Mouse (Mus musculus): ENCODE data around the gene Timeless. TPM values are rescaled to one million over a fixed set of nuclear protein-coding genes. Genes with fewer than 3 reads are reported as not detected.
A peak's percentile ranks its signal among the peaks of the same experiment; 100 is the strongest.
"Not testable (repeated sequence)": the region's sequence is repeated elsewhere in the genome, so short reads cannot be mapped to it uniquely, and the experiment has no call there.

The Timeless gene
- polyA plus RNA-seq, 1 experiment from 2014 or later: 103 TPM

DNA sequence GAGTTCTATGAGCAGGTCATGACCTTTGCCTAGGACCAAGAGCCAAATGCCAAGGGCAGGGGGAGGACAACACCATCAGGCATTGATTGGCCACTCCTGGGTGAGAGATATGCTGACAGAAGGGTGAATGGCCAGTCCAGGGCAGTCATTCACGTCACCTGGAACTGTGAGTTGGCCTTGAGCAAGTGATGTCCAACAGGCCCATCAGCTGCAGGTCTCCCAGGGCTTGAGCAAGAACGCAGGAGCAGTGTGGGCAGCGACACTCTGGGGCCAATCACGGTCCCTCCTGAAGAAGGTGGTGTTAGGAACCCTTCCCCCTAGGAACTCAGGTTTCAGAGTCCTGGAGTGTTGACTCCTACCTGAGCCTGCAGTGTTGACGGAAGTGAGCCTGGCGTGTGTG, 30.0 kb upstream of the Timeless start:
- Histone ChIP-seq H3K27me3 (replicated peaks; ENCODE audit: low read depth, poor library complexity, severe bottlenecking) (peaks cover 11% of the 10 kb centered on the region), H3K27ac (replicated peaks) (no peak overlapping the region), H3K36me3 (replicated peaks) (peaks cover 8% of the 10 kb centered on the region), H3K9me3 (no peaks in the 10 kb centered on the region), H3K4me3 (no peak overlapping the region), H3K4me1 (peaks cover 8% of the 10 kb centered on the region; the same call in 1 of the 2 replicates)
- WGBS: 63% methylated on average over 6 of the region's 6 CpGs
- no peak for DNase-seq (ENCODE audit: low spot score)

DNA sequence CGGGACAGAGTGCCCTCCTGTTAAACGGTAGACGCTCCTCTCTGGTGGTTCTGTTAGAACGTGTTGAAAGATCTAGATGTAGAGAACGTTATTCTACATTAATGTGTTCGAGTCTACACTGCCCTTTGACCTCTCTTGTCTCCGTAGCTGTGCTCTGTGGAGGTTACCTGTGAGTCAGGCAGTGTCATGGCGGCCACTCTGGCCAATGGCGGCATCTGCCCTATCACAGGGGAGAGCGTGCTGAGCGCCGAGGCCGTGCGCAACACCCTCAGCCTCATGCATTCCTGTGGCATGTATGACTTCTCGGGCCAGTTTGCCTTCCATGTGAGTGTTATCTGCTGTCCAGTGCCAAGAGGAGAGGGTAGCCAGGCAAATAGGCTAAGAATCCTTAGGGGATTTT, 26.9 kb upstream of the Timeless start:
- H3K4me1 ChIP-seq: peaks cover 8% of the 10 kb centered on the region; the same call in 1 of the 2 replicates
- H3K4me3 ChIP-seq: no peak overlapping the region
- no peak for DNase-seq (ENCODE audit: low spot score)
- no peak overlapping the region for H3K27ac ChIP-seq (replicated peaks)
- no peaks in the 10 kb centered on the region for H3K9me3 ChIP-seq
- 90% methylated on average over 15 of the region's 15 CpGs for WGBS
- H3K36me3 ChIP-seq (replicated peaks): peaks cover 30% of the 10 kb centered on the region
- H3K27me3 ChIP-seq (replicated peaks; ENCODE audit: low read depth, poor library complexity, severe bottlenecking): no peaks in the 10 kb centered on the region

DNA sequence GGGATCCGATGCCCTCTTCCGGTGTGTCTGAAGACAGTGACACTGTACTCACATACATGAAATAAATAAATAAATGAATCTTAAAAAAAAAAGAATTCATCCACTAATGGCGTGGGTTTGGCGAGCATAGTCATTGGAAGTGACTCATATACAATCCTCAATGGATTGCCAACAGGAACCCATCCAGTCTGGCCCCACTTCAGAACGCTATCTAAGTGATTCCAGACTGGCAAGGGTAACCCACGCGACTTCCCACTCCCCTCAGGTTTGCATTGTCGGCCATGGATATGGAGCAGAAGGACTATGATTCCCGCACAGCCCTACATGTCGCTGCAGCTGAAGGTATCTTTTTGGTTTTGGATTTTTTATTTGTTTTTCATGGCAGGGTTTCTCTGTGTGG, 23.5 kb upstream of the Timeless start:
- no peak for DNase-seq (ENCODE audit: low spot score)
- no peak overlapping the region for H3K4me3 ChIP-seq
- peaks cover 35% of the 10 kb centered on the region for H3K36me3 ChIP-seq (replicated peaks)
- peaks cover 4% of the 10 kb centered on the region for H3K27me3 ChIP-seq (replicated peaks; ENCODE audit: low read depth, poor library complexity, severe bottlenecking)
- peaks cover 17% of the 10 kb centered on the region for H3K4me1 ChIP-seq
- no peak overlapping the region for H3K27ac ChIP-seq (replicated peaks)
- 94% methylated on average over 10 of the region's 10 CpGs for WGBS
- no peaks in the 10 kb centered on the region for H3K9me3 ChIP-seq

DNA sequence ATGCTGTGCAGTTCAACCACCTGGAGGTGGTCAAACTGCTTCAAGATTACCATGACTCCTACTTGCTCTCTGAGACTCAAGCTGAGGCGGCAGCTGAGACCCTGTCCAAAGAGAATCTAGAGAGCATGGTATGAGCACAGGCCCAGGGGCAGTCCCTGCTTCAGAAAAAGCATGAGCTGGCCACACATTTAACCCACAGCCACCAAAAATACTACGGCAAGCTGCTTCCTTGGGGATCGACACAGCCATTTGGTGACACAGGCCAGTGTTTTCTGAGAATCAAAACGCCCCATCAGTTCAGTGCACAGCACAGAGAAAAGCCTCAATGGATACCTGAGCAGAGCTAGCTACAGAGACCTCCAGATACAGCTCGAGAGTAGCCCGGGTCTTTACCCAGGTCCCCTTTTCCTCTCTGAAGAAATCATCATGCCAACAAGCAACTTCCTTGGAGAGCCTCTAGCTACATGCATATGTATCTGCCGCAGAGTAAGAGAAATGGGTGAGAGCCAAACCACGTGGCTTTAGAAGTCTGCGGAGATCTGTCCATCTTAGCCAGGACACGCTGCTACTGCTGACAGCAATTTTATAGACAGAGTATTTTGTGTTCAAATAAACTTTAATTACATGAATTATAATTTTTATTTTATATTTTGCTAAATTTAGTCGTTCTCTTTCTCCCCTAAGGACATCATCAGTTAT, 22.4 kb upstream of the Timeless start:
- no peak for DNase-seq (ENCODE audit: low spot score)
- Histone ChIP-seq H3K4me1 (peaks cover 18% of the 10 kb centered on the region), H3K27ac (replicated peaks) (no peak overlapping the region), H3K27me3 (replicated peaks; ENCODE audit: low read depth, poor library complexity, severe bottlenecking) (peaks cover 14% of the 10 kb centered on the region), H3K36me3 (replicated peaks) (peaks cover 35% of the 10 kb centered on the region), H3K9me3 (no peaks in the 10 kb centered on the region), H3K4me3 (peak overlapping the region; percentile 18; the same call in 1 of the 2 replicates)
- WGBS: 95% methylated on average over 11 of the region's 11 CpGs

DNA sequence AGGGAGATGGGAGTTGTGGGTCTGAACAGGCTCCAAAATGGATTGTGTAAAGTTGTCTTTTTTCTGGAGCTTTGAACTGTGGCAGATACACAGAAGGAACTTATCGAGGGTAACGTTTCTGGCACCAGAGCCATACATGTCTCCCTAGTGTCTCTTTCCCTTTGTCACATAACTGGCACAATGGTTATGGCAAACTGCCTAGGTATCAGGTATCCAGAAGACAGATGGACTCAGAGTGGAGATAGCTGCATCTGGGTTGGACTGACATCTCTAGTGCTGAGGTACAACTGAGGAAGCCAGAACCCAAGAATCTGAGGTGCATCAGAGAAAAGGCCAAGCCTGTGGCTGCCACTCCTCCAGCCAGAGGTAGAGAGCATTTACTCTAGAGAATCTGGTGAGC, 21.7 kb upstream of the Timeless start:
- H3K27ac ChIP-seq (replicated peaks): no peak overlapping the region
- H3K9me3 ChIP-seq: no peaks in the 10 kb centered on the region
- no peak for DNase-seq (ENCODE audit: low spot score)
- peak overlapping the region; percentile 80 for H3K4me3 ChIP-seq
- H3K27me3 ChIP-seq (replicated peaks; ENCODE audit: low read depth, poor library complexity, severe bottlenecking): peaks cover 20% of the 10 kb centered on the region
- peaks cover 18% of the 10 kb centered on the region for H3K4me1 ChIP-seq
- peaks cover 35% of the 10 kb centered on the region for H3K36me3 ChIP-seq (replicated peaks)
- 88% methylated on average over 2 of the region's 2 CpGs for WGBS

DNA sequence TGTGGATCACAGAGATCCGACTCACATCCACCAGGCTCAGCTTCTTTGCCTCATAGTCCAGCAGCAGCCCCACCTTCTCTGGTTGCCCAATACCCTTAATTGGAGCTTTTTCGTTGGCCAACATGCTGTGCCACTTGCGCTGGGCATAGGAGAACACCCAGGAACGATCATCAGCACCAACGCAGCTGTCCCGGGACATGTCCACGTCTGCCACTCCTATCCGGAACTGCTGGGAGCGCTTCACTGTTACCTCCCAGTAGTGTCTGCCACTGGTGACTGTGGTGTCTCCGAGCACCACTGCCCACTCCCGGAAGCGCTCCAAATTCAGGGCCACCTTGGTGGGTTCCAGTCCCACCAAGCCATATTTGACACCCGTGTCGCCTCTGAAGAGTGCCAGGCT, 20.9 kb upstream of the Timeless start:
- 34% methylated on average over 14 of the region's 14 CpGs for WGBS
- DNase-seq (ENCODE audit: low spot score): peak; percentile 15
- peaks cover 35% of the 10 kb centered on the region for H3K36me3 ChIP-seq (replicated peaks)
- H3K4me3 ChIP-seq: peak overlapping the region; percentile 80
- peaks cover 20% of the 10 kb centered on the region for H3K27me3 ChIP-seq (replicated peaks; ENCODE audit: low read depth, poor library complexity, severe bottlenecking)
- no peaks in the 10 kb centered on the region for H3K9me3 ChIP-seq
- H3K4me1 ChIP-seq: peaks cover 18% of the 10 kb centered on the region
- peak overlapping the region; percentile 78 for H3K27ac ChIP-seq (replicated peaks)

DNA sequence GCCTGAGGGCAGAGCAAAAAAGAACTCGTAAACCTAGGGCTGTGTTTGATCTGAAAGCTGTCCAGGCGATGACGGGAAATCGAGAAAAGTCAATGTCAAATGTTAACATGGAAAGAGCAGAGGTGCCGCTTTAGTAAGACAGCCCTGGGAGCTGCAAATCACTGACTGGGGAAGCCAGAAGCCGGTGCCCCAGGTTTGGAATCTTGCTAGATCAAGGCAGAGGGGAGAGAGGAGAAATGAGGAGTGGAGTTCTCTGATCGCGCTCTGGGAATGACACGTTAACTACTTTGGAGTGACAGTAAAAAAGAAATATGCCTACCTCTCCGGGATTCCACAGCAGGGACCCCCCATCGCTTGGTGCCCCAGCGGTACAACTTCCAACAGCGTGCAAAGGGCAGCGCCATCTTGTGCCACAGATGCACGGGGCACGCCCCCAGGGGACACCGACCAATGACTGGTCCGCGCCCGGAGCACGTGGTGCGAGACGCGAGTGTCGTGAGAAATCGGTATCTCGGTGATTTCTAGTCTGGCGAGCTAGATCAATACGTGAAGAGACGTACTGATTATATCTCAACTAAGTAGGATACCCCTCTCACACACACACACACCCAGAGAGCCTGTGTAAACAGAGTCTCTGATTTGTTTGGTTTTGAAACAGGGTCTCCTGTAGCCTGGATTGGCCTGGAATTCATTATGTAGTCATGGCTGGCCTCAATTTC, 20.3 kb upstream of the Timeless start, which contains the start of gene Spryd4:
Gene Spryd4 (minus strand): TSS at position 418 of the 719 bp plus-strand sequence.
- H3K4me3 ChIP-seq: peak within 1 kb of the TSS; percentile 80
- H3K36me3 ChIP-seq (replicated peaks): peaks cover 29% of the 10 kb centered on the region
- H3K27me3 ChIP-seq (replicated peaks; ENCODE audit: low read depth, poor library complexity, severe bottlenecking): peaks cover 20% of the 10 kb centered on the region
- peak; percentile 95 for DNase-seq (ENCODE audit: low spot score)
- under 1% methylated on average over 30 of the region's 30 CpGs for WGBS
- peaks cover 18% of the 10 kb centered on the region for H3K4me1 ChIP-seq
- H3K9me3 ChIP-seq: no peaks in the 10 kb centered on the region
- H3K27ac ChIP-seq (replicated peaks): peak within 1 kb of the TSS; percentile 78

DNA sequence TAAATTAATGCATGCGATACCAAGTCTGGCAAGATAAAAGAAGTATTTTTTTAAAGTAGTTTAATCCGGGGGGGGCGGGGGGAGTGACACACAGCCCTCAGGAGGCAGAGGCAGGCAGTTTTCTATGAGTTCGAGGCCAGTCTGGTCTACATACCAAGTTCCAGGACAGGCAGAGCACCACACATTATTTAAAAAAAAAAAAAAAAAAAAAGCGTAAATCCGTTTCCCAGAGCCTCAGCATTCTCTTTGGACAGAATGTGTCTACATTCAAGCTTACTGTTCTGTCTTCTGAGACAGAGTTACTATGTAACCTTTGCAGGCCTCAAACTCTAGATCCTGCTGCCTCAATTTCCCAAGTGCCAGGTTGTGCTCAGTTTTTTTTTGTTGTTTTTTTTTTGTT, 19.7 kb upstream of the Timeless start:
- Histone ChIP-seq H3K4me3 (peak overlapping the region; percentile 80), H3K4me1 (peaks cover 18% of the 10 kb centered on the region), H3K27me3 (replicated peaks; ENCODE audit: low read depth, poor library complexity, severe bottlenecking) (peaks cover 20% of the 10 kb centered on the region), H3K36me3 (replicated peaks) (peaks cover 24% of the 10 kb centered on the region), H3K27ac (replicated peaks) (peak overlapping the region; percentile 78), H3K9me3 (no peaks in the 10 kb centered on the region)
- WGBS: 48% methylated on average over 6 of the region's 6 CpGs
- no peak for DNase-seq (ENCODE audit: low spot score)

DNA sequence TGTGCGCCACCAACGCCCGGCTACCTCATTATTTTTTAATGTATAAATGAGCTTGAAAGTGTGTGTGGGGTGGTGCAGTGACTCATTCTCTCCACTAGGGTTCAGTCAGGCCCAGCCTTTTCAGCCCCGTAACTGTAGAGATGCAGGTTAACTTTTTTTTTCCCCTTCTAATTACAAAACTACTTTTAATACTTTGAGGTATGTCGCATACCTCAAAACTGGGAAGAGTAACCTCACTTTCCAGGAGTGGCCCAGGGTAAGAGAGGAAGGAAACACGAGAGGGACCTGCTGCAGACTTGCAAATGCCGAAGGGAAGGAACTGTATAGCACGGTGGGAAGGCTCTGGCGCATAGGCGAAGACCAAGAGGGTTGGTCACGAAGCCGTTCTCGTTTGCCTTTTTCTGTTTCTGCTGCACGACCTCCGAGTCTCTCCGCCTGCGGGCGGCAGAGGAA, 19.0 kb upstream of the Timeless start:
- peak overlapping the region; percentile 52 for H3K4me3 ChIP-seq
- peaks cover 20% of the 10 kb centered on the region for H3K36me3 ChIP-seq (replicated peaks)
- 3% methylated on average over 18 of the region's 18 CpGs for WGBS
- H3K4me1 ChIP-seq: peaks cover 18% of the 10 kb centered on the region
- DNase-seq (ENCODE audit: low spot score): peak; percentile 69
- H3K9me3 ChIP-seq: no peaks in the 10 kb centered on the region
- H3K27ac ChIP-seq (replicated peaks): no peak overlapping the region
- peaks cover 20% of the 10 kb centered on the region for H3K27me3 ChIP-seq (replicated peaks; ENCODE audit: low read depth, poor library complexity, severe bottlenecking)

DNA sequence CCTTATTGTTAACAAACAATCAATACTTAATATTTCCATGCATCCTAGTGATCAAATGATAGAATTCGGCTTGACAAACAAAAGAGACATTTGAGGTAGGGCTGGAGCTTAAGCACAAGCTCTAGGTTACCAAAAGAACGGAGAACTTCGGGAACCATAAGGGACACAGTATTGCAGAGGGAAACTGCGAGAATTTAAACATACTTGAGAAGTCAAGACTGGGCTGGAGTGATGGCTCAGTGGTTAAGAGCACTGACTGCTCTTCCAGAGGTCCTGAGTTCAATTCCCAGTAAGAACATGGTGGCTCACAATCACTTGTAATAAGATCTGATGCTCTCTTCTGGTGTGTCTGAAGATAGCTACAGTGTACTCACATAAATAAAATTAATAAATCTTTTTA, 17.8 kb upstream of the Timeless start:
- not testable (repeated sequence) for H3K4me3 ChIP-seq; H3K9me3 ChIP-seq; H3K27ac ChIP-seq (replicated peaks); DNase-seq (ENCODE audit: low spot score)
- H3K27me3 ChIP-seq (replicated peaks; ENCODE audit: low read depth, poor library complexity, severe bottlenecking): peaks cover 20% of the 10 kb centered on the region
- WGBS: 91% methylated on average over 4 of the region's 4 CpGs
- peaks cover 18% of the 10 kb centered on the region for H3K4me1 ChIP-seq
- peaks cover 12% of the 10 kb centered on the region for H3K36me3 ChIP-seq (replicated peaks)

DNA sequence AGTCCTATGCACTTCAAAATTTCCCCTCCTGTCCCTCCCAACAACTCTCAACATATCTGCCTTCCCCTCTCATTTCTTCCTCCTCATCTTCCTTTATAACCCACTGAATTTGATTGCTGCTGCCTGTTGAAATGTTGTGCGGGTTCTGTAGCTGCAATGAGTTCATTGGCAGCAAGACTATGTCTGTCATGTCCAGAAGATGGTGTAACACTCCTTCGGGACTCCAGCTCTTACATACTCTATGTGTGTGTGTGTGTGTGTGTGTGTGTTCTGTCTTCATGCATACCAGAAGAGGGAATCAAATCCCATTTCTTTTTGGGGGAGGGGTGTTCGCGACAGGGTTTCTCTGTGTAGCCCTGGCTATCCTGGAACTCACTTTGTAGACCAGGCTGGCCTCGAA, 16.9 kb upstream of the Timeless start:
- Histone ChIP-seq H3K27ac (replicated peaks) (no peak overlapping the region), H3K9me3 (no peaks in the 10 kb centered on the region), H3K27me3 (replicated peaks; ENCODE audit: low read depth, poor library complexity, severe bottlenecking) (peaks cover 20% of the 10 kb centered on the region), H3K4me1 (peaks cover 18% of the 10 kb centered on the region), H3K36me3 (replicated peaks) (0 out of 2 replicates have a peak, but pooled peaks cover 5% of the 10 kb centered on the region), H3K4me3 (no peak overlapping the region)
- DNase-seq (ENCODE audit: low spot score): no peak
- WGBS: 86% methylated on average over 5 of the region's 5 CpGs

DNA sequence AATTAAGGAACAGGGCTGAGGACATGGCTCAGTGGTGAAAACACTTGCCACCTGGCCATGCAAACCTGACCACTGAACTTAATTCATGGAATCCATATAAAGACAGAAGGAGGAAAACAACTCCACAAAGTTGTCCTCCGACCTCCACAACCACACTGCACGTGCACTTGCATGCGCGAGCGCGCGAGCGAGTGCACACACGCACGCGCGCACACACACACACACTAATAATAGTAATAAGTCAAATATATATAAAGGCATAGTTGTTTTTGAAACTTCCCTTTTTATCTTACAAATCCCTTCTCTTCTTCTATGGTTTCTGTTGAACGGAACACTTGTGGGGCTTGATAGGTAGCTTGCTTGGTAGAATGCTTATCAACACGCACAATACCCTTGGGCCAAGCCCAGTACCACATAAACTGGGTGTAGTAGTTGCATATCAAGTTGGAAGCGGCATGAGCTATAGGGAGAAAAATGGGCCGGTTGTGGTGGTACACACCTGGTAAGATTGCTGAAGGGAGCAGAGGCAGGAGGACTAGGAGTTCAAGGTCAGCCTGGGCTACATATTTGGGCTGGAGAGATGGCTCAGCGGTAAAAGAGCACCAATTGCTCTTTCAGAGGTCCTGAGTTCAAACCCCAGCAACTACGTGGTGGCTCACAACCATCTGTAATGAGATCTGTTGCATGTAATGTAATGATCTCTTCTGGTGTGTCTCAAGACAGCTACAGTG, 13.3 kb upstream of the Timeless start:
- H3K27ac ChIP-seq (replicated peaks): no peak overlapping the region
- H3K9me3 ChIP-seq: no peaks in the 10 kb centered on the region
- no peak overlapping the region for H3K4me3 ChIP-seq
- no peaks in the 10 kb centered on the region for H3K36me3 ChIP-seq (replicated peaks)
- 94% methylated on average over 18 of the region's 18 CpGs for whole genome bisulfite sequencing
- peaks cover 6% of the 10 kb centered on the region; the same call in 1 of the 2 replicates for H3K4me1 ChIP-seq
- H3K27me3 ChIP-seq (replicated peaks; ENCODE audit: low read depth, poor library complexity, severe bottlenecking): peaks cover 14% of the 10 kb centered on the region
- DNase-seq (ENCODE audit: low spot score): no peak
